Mouse (Mus musculus) lung, postnatal 0 days (tissue): ENCODE results near the gene F5.

Source experiments
- CTCF ChIP-seq: IDR thresholded peaks from 2 replicates; pipeline ENCODE4 v1.5.1; 2016; ENCODE audit warnings: antibody characterized with exemption, mild to moderate bottlenecking
- EP300 ChIP-seq: IDR thresholded peaks from 2 replicates; pipeline ENCODE4 v1.6.1; 2016; ENCODE audit warnings: antibody characterized with exemption, mild to moderate bottlenecking, control low read depth

GRCm38 (mm10) chr1:164187002-164187560 lies 35.4 kb downstream of the F5 start:
- TF ChIP-seq CTCF (no peak), EP300 (no peak)
